Mouse (Mus musculus): ENCODE measurements around the gene Brsk2. TPM values are rescaled to one million over a fixed set of nuclear protein-coding genes. Genes with fewer than 3 reads are reported as not detected.

The Brsk2 gene
- total RNA-seq, 2 experiments from 2014 or later = 1.6 to 2.1 TPM

GRCm38 (mm10) chr7:142034198-142034597 is 84.6 kb downstream of the Brsk2 start:
- DNase-seq = peak; percentile 28 to 30

GRCm38 (mm10) chr7:142035048-142035811 is 85.7 kb downstream of the Brsk2 start:
- no peak for DNase-seq

GRCm38 (mm10) chr7:142037553-142038170 is 88.1 kb downstream of the Brsk2 start:
- peak; percentile 54 to 64 for DNase-seq

- DNase-seq = no peak
Measured at GRCm38 (mm10) chr7:142040756-142041155, 91.2 kb downstream of the Brsk2 start.

- no peak for DNase-seq
Measured at GRCm38 (mm10) chr7:142045344-142045743, 95.8 kb downstream of the Brsk2 start.

- DNase-seq = no peak
Measured at GRCm38 (mm10) chr7:142045932-142046331, 96.4 kb downstream of the Brsk2 start.

GRCm38 (mm10) chr7:142050536-142050935 is 101.0 kb downstream of the Brsk2 start:
- DNase-seq = no peak

Small RNA genes within 50 kb of the gene (microRNA-seq; reads per million reads assigned to microRNA genes)
- not detected for gene Mir3104

Other genes with a start within 250 kb of the Brsk2 start
- gene Muc5ac, start 160.8 kb upstream of the Brsk2 start, total RNA-seq (2021) = not detected
- not detected for gene Muc5b, start 110.7 kb upstream of the Brsk2 start, total RNA-seq (2021)
- 10 to 100 TPM; 60.4 to 61.2 TPM for gene Tollip, start 31.2 kb upstream of the Brsk2 start, total RNA-seq (2021)
- 10 to 100 TPM; 48.1 to 58.4 TPM for gene Mob2, start 111.3 kb downstream of the Brsk2 start, total RNA-seq (2021)
- 10 to 100 TPM in 1 of 2 experiments, 1 to 10 TPM in 1; 7.4 to 28.9 TPM for gene Dusp8, start 146.1 kb downstream of the Brsk2 start, total RNA-seq (2021)
- not detected for gene Gm45618, start 171.0 kb downstream of the Brsk2 start, total RNA-seq (2021)
- not detected for gene Gm39115, start 186.3 kb downstream of the Brsk2 start, total RNA-seq (2021)
- not detected for gene Gm45337, start 194.9 kb downstream of the Brsk2 start, total RNA-seq (2021)
- gene Gm29735, start 207.4 kb downstream of the Brsk2 start, total RNA-seq (2021) = not detected
- not detected for gene Gm4553, start 216.0 kb downstream of the Brsk2 start, total RNA-seq (2021)
- gene Krtap5-2, start 226.3 kb downstream of the Brsk2 start, total RNA-seq (2021) = not detected
- not detected for gene Gm10153, start 240.6 kb downstream of the Brsk2 start, total RNA-seq (2021)